Mouse (Mus musculus) hindbrain, embryonic 11.5 days (tissue): Measurements from ENCODE around the gene Eno3. TPM values are rescaled to one million over a fixed set of nuclear protein-coding genes. Genes with fewer than 3 reads are reported as not detected.
A peak's percentile ranks its signal among the peaks of the same experiment; 100 is the strongest.

Experiments used
- ATAC-seq: fragments of 200-750 bp; cut with Nextera tagmentation; 2 replicates; pipeline ENCODE4 v1.8.0; 2017; ENCODE audit warnings: mild to moderate bottlenecking, moderate TSS enrichment, moderate library complexity; ENCODE audit not compliant: low FRiP score
- DNase-seq: peaks from one replicate; pipeline ENCODE4 v3.0.0-alpha.2; 2015; ENCODE audit warnings: low spot score
- H3K27ac ChIP-seq: fragments of 300-500 bp; sonication (generic); 2 replicates; pipeline ENCODE4 v1.5.1; 2014; ENCODE audit warnings: mild to moderate bottlenecking, low read depth, low read length
- H3K27me3 ChIP-seq: fragments of 300-500 bp; sonication (generic); 2 replicates; pipeline ENCODE4 v1.6.1; 2014; ENCODE audit warnings: mild to moderate bottlenecking, low read length, moderate library complexity, mixed read lengths; ENCODE audit not compliant: control insufficient read depth, insufficient read depth
- H3K36me3 ChIP-seq: fragments of 300-500 bp; sonication (generic); 2 replicates; pipeline ENCODE4 v1.6.1; 2014; ENCODE audit warnings: mild to moderate bottlenecking, low read length, moderate library complexity, mixed read lengths; ENCODE audit not compliant: control insufficient read depth, insufficient read depth
- H3K4me1 ChIP-seq: fragments of 300-500 bp; sonication (generic); replicated peaks from 2 replicates; pipeline ENCODE4 v1.6.1; 2014; ENCODE audit warnings: low read length, mixed read lengths; ENCODE audit not compliant: control insufficient read depth, insufficient read depth
- H3K4me2 ChIP-seq: fragments of 300-500 bp; sonication (generic); replicated peaks from 2 replicates; pipeline ENCODE4 v1.6.1; 2014; ENCODE audit warnings: mild to moderate bottlenecking, low read depth, low read length
- H3K4me3 ChIP-seq: fragments of 300-500 bp; sonication (generic); 2 replicates; pipeline ENCODE4 v1.5.1; 2014; ENCODE audit warnings: low read depth, low read length
- H3K9ac ChIP-seq: fragments of 300-500 bp; sonication (generic); 2 replicates; pipeline ENCODE4 v1.6.1; 2014; ENCODE audit warnings: low read depth, low read length
- H3K9me3 ChIP-seq: fragments of 300-500 bp; sonication (generic); 2 replicates; pipeline ENCODE4 v1.6.1; 2016; ENCODE audit warnings: low read length; ENCODE audit not compliant: control insufficient read depth
- WGBS: fragments of 180-500 bp; shearing (Covaris S2); extraction: QIAGEN DNeasy Blood & Tissue Kit; methylation state at CpG from one replicate; pipeline ENCODE4 v1.1.7; 2014; 5-methylcytosine and 5-hydroxymethylcytosine counted together
- polyA plus RNA-seq: library from polyadenylated mRNA; unstranded; fragments of >200 nt; fragmentation: Nextera tagmentation; extraction: Ambion mirVana; gene quantifications from 2 replicates; pipeline ENCODE4 v1.2.1, GENCODE M21; 2014

The Eno3 gene
- polyA plus RNA-seq, 1 experiment from 2014 or later, result 26.2 TPM

- WGBS, result under 1% methylated on average over 63 of the region's 63 CpGs
- peak within 1 kb of the TSS; percentile 96 for H3K4me2 ChIP-seq
- H3K27me3 ChIP-seq, result no peaks in the 10 kb centered on the region
- H3K36me3 ChIP-seq, result 0 out of 2 replicates have a peak, but pooled peaks cover 7% of the 10 kb centered on the region
- H3K9me3 ChIP-seq, result no peaks in the 10 kb centered on the region
- H3K4me1 ChIP-seq, result peaks cover 12% of the 10 kb centered on the region
- DNase-seq (peak; percentile 99), ATAC-seq (peak; percentile 86)
- peak within 1 kb of the TSS; percentile 79 for H3K27ac ChIP-seq
- peak within 1 kb of the TSS; percentile 79 for H3K9ac ChIP-seq
- peak within 1 kb of the TSS; percentile 69 for H3K4me3 ChIP-seq
Observed at GRCm38 (mm10) chr11:70646691-70647650, 10.0 kb upstream of the Eno3 start, which contains the start of the genes Rnf167 and Slc25a11. Rnf167 (plus strand) TSS chr11:70647235. Slc25a11 (minus strand) TSS chr11:70647479.

GRCm38 (mm10) chr11:70647716-70648420, 9.1 kb upstream of the Eno3 start:
- peaks cover 17% of the 10 kb centered on the region for H3K4me1 ChIP-seq
- H3K4me2 ChIP-seq, result peak overlapping the region; percentile 96
- DNase-seq (no peak), ATAC-seq (peak; percentile 17; the same call in 1 of the 2 replicates)
- peak overlapping the region; percentile 73 for H3K9ac ChIP-seq
- 5% methylated on average over 28 of the region's 28 CpGs for WGBS
- H3K4me3 ChIP-seq, result peak overlapping the region; percentile 69
- H3K36me3 ChIP-seq, result 0 out of 2 replicates have a peak, but pooled peaks cover 7% of the 10 kb centered on the region
- H3K27ac ChIP-seq, result peak overlapping the region; percentile 76
- no peaks in the 10 kb centered on the region for H3K9me3 ChIP-seq
- H3K27me3 ChIP-seq, result no peaks in the 10 kb centered on the region

GRCm38 (mm10) chr11:70648512-70648911, 8.5 kb upstream of the Eno3 start:
- Histone ChIP-seq H3K36me3 (0 out of 2 replicates have a peak, but pooled peaks cover 7% of the 10 kb centered on the region), H3K4me1 (peaks cover 18% of the 10 kb centered on the region), H3K4me3 (peak overlapping the region; percentile 69), H3K4me2 (peak overlapping the region; percentile 96), H3K27me3 (no peaks in the 10 kb centered on the region), H3K9ac (no peak overlapping the region), H3K27ac (no peak overlapping the region), H3K9me3 (no peaks in the 10 kb centered on the region)
- no peak for ATAC-seq
- 90% methylated on average over 4 of the region's 4 CpGs for WGBS
- DNase-seq, result no peak

DNA sequence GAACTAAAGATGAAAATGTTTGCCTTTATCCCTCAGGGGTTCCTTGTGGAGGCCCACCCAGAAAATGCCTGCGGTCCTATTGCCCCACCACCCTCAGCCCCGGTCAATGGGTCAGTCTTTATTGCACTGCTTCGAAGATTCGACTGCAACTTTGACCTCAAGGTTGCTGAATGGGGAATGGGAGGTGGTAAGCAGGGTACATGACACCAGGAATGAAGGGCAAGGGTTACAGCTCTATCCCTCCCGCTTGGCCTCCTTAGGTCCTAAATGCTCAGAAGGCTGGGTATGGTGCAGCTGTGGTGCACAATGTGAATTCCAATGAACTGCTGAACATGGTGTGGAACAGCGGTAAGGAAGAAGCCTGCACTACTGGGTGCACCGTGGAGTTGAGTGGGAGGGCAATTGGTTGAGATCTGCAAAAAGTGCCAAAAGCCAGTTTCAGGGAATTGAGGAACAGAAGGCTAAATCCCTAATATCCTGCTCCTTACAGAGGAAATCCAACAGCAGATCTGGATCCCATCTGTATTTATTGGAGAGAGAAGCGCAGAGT, 7.7 kb upstream of the Eno3 start:
- no peak overlapping the region for H3K9ac ChIP-seq
- DNase-seq (no peak), ATAC-seq (no peak)
- H3K4me2 ChIP-seq, result no peak overlapping the region
- peaks cover 18% of the 10 kb centered on the region for H3K4me1 ChIP-seq
- no peaks in the 10 kb centered on the region for H3K9me3 ChIP-seq
- 85% methylated on average over 8 of the region's 8 CpGs for WGBS
- no peak overlapping the region for H3K27ac ChIP-seq
- H3K4me3 ChIP-seq, result no peak overlapping the region
- no peaks in the 10 kb centered on the region for H3K27me3 ChIP-seq
- H3K36me3 ChIP-seq, result 0 out of 2 replicates have a peak, but pooled peaks cover 7% of the 10 kb centered on the region

DNA sequence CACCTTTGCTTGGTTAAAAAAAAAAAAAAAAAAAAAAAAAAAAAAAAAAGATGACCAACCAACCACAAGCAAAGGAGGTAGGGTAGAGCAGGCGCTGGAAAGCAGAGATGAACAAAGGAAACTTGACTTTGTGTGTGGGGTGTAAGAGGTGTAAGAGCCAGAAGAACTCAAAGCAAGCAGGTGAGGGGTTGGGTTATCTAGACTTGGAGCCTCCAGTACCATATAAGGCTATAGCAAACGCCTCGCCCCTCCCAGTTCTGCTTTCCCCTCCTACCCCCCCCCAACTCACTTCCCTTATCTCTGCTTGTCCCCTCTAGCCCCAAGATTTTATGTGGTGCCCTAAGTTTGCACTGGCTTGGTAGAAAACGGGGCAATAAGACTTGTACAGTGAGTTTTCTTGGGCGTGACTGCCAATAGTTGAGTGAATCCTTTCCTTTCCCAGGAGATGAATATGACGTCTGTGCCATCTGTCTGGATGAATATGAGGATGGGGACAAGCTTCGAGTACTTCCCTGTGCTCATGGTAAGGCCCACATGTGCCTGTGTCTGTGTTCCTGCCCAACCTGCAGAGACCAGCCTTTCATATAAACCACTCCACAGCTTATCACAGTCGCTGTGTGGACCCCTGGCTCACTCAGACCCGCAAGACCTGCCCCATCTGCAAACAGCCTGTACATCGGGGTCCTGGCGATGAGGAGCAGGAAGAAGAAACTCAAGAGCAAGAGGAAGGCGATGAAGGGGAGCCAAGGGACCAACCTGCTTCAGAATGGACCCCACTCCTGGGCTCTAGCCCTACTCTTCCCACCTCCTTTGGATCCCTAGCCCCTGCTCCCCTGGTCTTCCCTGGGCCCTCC, 6.5 kb upstream of the Eno3 start:
- H3K27me3 ChIP-seq, result no peaks in the 10 kb centered on the region
- 0 out of 2 replicates have a peak, but pooled peaks cover 7% of the 10 kb centered on the region for H3K36me3 ChIP-seq
- DNase-seq (no peak), ATAC-seq (no peak)
- peaks cover 17% of the 10 kb centered on the region for H3K4me1 ChIP-seq
- H3K9me3 ChIP-seq, result no peaks in the 10 kb centered on the region
- 82% methylated on average over 12 of the region's 12 CpGs for WGBS
- H3K27ac ChIP-seq, result no peak overlapping the region
- no peak overlapping the region for H3K4me3 ChIP-seq
- H3K9ac ChIP-seq, result no peak overlapping the region
- no peak overlapping the region for H3K4me2 ChIP-seq

GRCm38 (mm10) chr11:70651391-70651790, 5.6 kb upstream of the Eno3 start:
- Histone ChIP-seq H3K4me1 (peaks cover 12% of the 10 kb centered on the region), H3K9me3 (no peaks in the 10 kb centered on the region), H3K4me2 (no peak overlapping the region), H3K27me3 (no peaks in the 10 kb centered on the region), H3K36me3 (0 out of 2 replicates have a peak, but pooled peaks cover 7% of the 10 kb centered on the region), H3K4me3 (no peak overlapping the region), H3K27ac (no peak overlapping the region), H3K9ac (no peak overlapping the region)
- no peak for DNase-seq
- WGBS, result 77% methylated on average over 2 of the region's 2 CpGs
- ATAC-seq, result no peak

DNA sequence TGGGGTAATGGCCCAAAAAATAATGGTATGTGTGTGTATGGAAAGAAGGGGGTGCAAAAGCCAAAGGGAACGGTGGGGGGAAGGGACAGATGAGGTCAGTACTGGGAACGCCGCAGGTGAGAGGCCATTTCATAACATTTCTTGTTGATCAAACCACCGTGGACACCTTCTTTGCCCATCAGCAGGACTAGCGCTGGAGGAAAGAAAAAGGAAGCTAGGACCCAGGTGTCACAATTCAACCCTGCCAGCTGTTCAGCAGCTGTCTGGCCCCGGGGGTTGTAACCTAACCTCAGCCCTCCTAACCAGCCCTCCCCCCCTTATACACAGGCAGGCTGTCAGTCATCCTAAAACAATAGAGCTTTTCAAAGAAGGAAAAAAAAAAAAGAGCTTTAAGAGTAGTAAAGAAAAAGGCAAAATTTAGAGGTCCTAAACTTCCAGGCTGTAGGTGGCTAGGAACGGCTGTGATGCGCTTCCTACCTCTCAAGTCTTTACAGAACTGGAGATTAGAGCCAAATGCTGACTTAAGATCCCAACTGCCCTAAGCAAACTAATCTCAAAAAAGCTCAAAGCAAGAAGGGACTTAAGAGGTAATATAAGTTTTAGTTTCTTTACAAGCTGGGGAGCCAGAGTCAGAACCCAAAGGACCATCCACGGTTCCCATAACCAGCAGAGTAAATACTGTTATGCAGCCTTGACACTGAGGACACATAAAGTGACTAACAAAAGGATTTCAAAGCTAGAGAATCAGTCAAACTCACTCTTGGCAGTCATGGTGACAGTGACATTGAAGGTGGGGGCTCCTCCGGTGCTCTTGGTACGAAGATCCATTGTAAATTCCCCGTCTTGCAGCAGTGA, 4.7 kb upstream of the Eno3 start:
- ATAC-seq (no peak), DNase-seq (peak; percentile 31)
- 68% methylated on average over 12 of the region's 12 CpGs for WGBS
- H3K9ac ChIP-seq, result no peak overlapping the region
- H3K4me1 ChIP-seq, result peaks cover 17% of the 10 kb centered on the region
- no peak overlapping the region for H3K27ac ChIP-seq
- H3K27me3 ChIP-seq, result no peaks in the 10 kb centered on the region
- H3K36me3 ChIP-seq, result 0 out of 2 replicates have a peak, but pooled peaks cover 7% of the 10 kb centered on the region
- no peaks in the 10 kb centered on the region for H3K9me3 ChIP-seq
- H3K4me2 ChIP-seq, result peak overlapping the region; percentile 84
- H3K4me3 ChIP-seq, result peak overlapping the region; percentile 99
